ENCODE assay signal across 12 mouse cellular contexts in the genomic region with DNA sequence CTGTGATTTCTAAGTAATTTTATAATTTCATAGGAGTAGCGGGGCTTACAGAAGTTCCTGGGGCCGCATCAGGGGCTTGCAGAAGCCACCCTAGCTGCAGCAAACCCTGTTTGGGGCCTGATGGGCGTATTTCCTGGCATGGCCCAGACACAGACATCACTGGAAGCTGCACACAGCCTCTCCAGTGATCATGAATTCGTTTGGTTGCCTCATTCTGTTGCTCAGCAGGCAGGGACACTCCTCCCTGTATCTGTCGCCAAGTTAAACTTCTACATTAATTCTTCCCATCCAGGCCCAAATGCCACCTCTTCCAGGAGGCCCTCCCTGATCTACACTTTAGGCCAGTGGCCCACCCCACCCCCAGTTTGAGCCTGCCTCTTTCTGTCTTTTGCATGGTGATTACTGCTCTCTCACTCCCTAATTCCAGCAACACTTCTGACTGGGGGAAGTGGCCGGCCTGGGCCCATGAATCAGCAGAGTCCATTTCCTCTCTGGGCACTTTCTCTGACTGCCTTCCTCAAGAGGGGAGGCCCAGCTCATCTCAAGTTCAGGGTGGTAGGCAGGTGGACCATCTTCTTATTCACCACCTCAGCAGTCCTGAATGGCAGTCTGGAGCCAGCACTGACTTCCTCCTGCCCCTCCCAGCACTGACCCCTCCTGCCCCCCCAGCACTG. TPM values are rescaled to one million over a fixed set of nuclear protein-coding genes. Genes with fewer than 3 reads are reported as not detected.
A peak's percentile ranks its signal among the peaks of the same experiment; 100 is the strongest.
DNase-seq lines count a peak whose midpoint lies in the region; ATAC-seq and TF ChIP-seq lines count a peak whose summit lies in the region.
"Had no signal": no experiment of that assay in that cellular context is flagged by ENCODE, and none has a peak within 500 bp of the region (broad histone marks: within the 10 kb centered on the region; RNA-seq: fewer than 3 reads in every experiment).

No protein-coding gene starts in this region.

- no peaks in the 10 kb centered on the region for H3K36me3 ChIP-seq in forebrain, postnatal 0 days (ENCODE audit: insufficient read depth)
- no peaks in the 10 kb centered on the region for H3K36me3 ChIP-seq in forebrain, embryonic 13.5 days (ENCODE audit: poor library complexity, severe bottlenecking)
- no peaks in the 10 kb centered on the region for H3K36me3 ChIP-seq in lung, postnatal 0 days (ENCODE audit: insufficient read depth, low read length)
- H3K36me3 ChIP-seq in intestine, embryonic 15.5 days, result no peaks in the 10 kb centered on the region
- H3K36me3 ChIP-seq in stomach, postnatal 0 days (ENCODE audit: control insufficient read depth, insufficient read depth, low read length), result no peaks in the 10 kb centered on the region

- no peak overlapping the region for H3K9ac ChIP-seq in forebrain, postnatal 0 days
- H3K9ac ChIP-seq in forebrain, embryonic 13.5 days, result no peak overlapping the region
- no peak overlapping the region for H3K9ac ChIP-seq in lung, postnatal 0 days (replicated peaks; ENCODE audit: low read depth)
- no peak overlapping the region for H3K9ac ChIP-seq in intestine, embryonic 15.5 days
- H3K9ac ChIP-seq in stomach, postnatal 0 days (ENCODE audit: low read length), result no peak overlapping the region

- no peak for TF ChIP-seq POLR2A in lung, adult 2 months (IDR thresholded peaks at IDR 0.05; ENCODE audit: borderline replicate concordance, extremely low read depth, low read depth, low read length)

- no peak overlapping the region for H3K4me2 ChIP-seq in forebrain, postnatal 0 days (ENCODE audit: low read depth)
- H3K4me2 ChIP-seq in forebrain, embryonic 13.5 days, result no peak overlapping the region
- H3K4me2 ChIP-seq in lung, postnatal 0 days (replicated peaks; ENCODE audit: low read depth, low read length), result no peak overlapping the region
- H3K4me2 ChIP-seq in intestine, embryonic 15.5 days (replicated peaks), result no peak overlapping the region
- no peak overlapping the region for H3K4me2 ChIP-seq in stomach, postnatal 0 days (replicated peaks; ENCODE audit: low read depth)

- no peak overlapping the region for H3K4me3 ChIP-seq in forebrain, postnatal 0 days (ENCODE audit: low read depth, low read length)
- no peak overlapping the region for H3K4me3 ChIP-seq in forebrain, embryonic 13.5 days
- H3K4me3 ChIP-seq in lung, postnatal 0 days (ENCODE audit: low read depth, low read length), result no peak overlapping the region
- no peak overlapping the region for H3K4me3 ChIP-seq in lung, adult 2 months (replicated peaks; ENCODE audit: extremely low read depth, low read depth, low read length)
- no peak overlapping the region for H3K4me3 ChIP-seq in intestine, embryonic 15.5 days (replicated peaks)
- H3K4me3 ChIP-seq in stomach, postnatal 0 days (ENCODE audit: low read depth, low read length), result no peak overlapping the region

- DNase-seq in forebrain, postnatal 0 days, result no peak
- peak; percentile 59 for DNase-seq in lung, postnatal 0 days (ENCODE audit: low spot score)
- DNase-seq in lung, adult 2 months, result no peak
- no peak for DNase-seq in stomach, postnatal 0 days (ENCODE audit: low spot score)
- DNase-seq in MN1 (ENCODE audit: low spot score), result no peak
- DNase-seq in cerebellum, adult 8-10 months, result no peak
- DNase-seq: adrenal gland, postnatal 36 days; heart, postnatal 10 days; kidney, postnatal 14 days; thymus, postnatal 4 days had no signal

- H3K27ac ChIP-seq in forebrain, postnatal 0 days (ENCODE audit: low read depth, low read length), result no peak overlapping the region
- no peak overlapping the region for H3K27ac ChIP-seq in forebrain, embryonic 13.5 days
- H3K27ac ChIP-seq in lung, postnatal 0 days (ENCODE audit: low read length), result no peak overlapping the region
- H3K27ac ChIP-seq in intestine, embryonic 15.5 days, result peak overlapping the region; percentile 60; the same call in 1 of the 2 replicates
- no peak overlapping the region for H3K27ac ChIP-seq in stomach, postnatal 0 days (replicated peaks)

- no peaks in the 10 kb centered on the region for H3K4me1 ChIP-seq in forebrain, postnatal 0 days (ENCODE audit: insufficient read depth)
- H3K4me1 ChIP-seq in forebrain, embryonic 13.5 days, result peaks cover 5% of the 10 kb centered on the region
- no peaks in the 10 kb centered on the region for H3K4me1 ChIP-seq in lung, postnatal 0 days (ENCODE audit: insufficient read depth, low read depth, low read length)
- H3K4me1 ChIP-seq in lung, adult 2 months (ENCODE audit: control insufficient read depth, insufficient read depth, low read length), result no peaks in the 10 kb centered on the region
- peaks cover 21% of the 10 kb centered on the region for H3K4me1 ChIP-seq in intestine, embryonic 15.5 days (replicated peaks)
- no peaks in the 10 kb centered on the region; the same call in 1 of the 2 replicates for H3K4me1 ChIP-seq in stomach, postnatal 0 days (replicated peaks; ENCODE audit: control insufficient read depth, insufficient read depth)

- 51% methylated on average over 6 of the region's 6 CpGs for WGBS in forebrain, postnatal 0 days
- WGBS in forebrain, embryonic 13.5 days, result 54% methylated on average over 6 of the region's 6 CpGs
- WGBS in lung, postnatal 0 days, result 55% methylated on average over 6 of the region's 6 CpGs
- 58% methylated on average over 6 of the region's 6 CpGs for WGBS in lung, adult 2 months
- 53% methylated on average over 6 of the region's 6 CpGs for WGBS in intestine, embryonic 15.5 days
- WGBS in stomach, postnatal 0 days, result 45% methylated on average over 6 of the region's 6 CpGs

- H3K27me3 ChIP-seq in forebrain, postnatal 0 days (ENCODE audit: insufficient read depth, low read length), result no peaks in the 10 kb centered on the region
- H3K27me3 ChIP-seq in forebrain, embryonic 13.5 days, result no peaks in the 10 kb centered on the region
- H3K27me3 ChIP-seq in lung, postnatal 0 days (replicated peaks; ENCODE audit: insufficient read depth, low read length), result no peaks in the 10 kb centered on the region
- H3K27me3 ChIP-seq in intestine, embryonic 15.5 days (replicated peaks), result no peaks in the 10 kb centered on the region
- no peaks in the 10 kb centered on the region for H3K27me3 ChIP-seq in stomach, postnatal 0 days (ENCODE audit: control insufficient read depth, insufficient read depth, low read length)

- no peaks in the 10 kb centered on the region for H3K9me3 ChIP-seq in forebrain, postnatal 0 days (ENCODE audit: low read length)
- no peaks in the 10 kb centered on the region for H3K9me3 ChIP-seq in forebrain, embryonic 13.5 days (replicated peaks)
- H3K9me3 ChIP-seq in lung, postnatal 0 days (ENCODE audit: low read length), result no peaks in the 10 kb centered on the region
- H3K9me3 ChIP-seq in intestine, embryonic 15.5 days, result no peaks in the 10 kb centered on the region
- H3K9me3 ChIP-seq in stomach, postnatal 0 days (ENCODE audit: control insufficient read depth, low read length), result no peaks in the 10 kb centered on the region

- no peak for TF ChIP-seq CTCF in forebrain, postnatal 0 days (IDR thresholded peaks at IDR 0.05; ENCODE audit: low read depth)
- TF ChIP-seq CTCF in lung, postnatal 0 days (IDR thresholded peaks at IDR 0.05), result no peak
- no peak for TF ChIP-seq CTCF in lung, adult 2 months (IDR thresholded peaks at IDR 0.05; ENCODE audit: insufficient read depth, low read length)
- no peak for TF ChIP-seq CTCF in stomach, postnatal 0 days (IDR thresholded peaks at IDR 0.05; ENCODE audit: low read depth)

- no peak for TF ChIP-seq EP300 in lung, postnatal 0 days (IDR thresholded peaks at IDR 0.05)
- no peak for TF ChIP-seq EP300 in stomach, postnatal 0 days (optimal IDR thresholded peaks at IDR 0.05)

- ATAC-seq in forebrain, postnatal 0 days, result peak; percentile 27; the same call in 1 of the 2 replicates
- no peak for ATAC-seq in forebrain, embryonic 13.5 days
- ATAC-seq in lung, postnatal 0 days, result peak; percentile 20; the same call in 1 of the 2 replicates
- no peak for ATAC-seq in intestine, embryonic 15.5 days
- peak; percentile 11; the same call in 1 of the 2 replicates for ATAC-seq in stomach, postnatal 0 days (ENCODE audit: low FRiP score, low TSS enrichment)

RNA-seq across cellular contexts. Expression of gene Tmem189, which starts 51.0 kb away (rescaled TPM):
- 37.7 and 39.5 TPM in 2 replicates for total RNA-seq in forebrain, postnatal 0 days (2014; rRNA removed)
- 33.7 and 38.4 TPM in 2 replicates for polyA plus RNA-seq in forebrain, postnatal 0 days (2015; fragmentation: Nextera tagmentation; extraction: Ambion mirVana)
- polyA plus RNA-seq in forebrain, embryonic 13.5 days (2015; fragmentation: Nextera tagmentation; extraction: Ambion mirVana), result 22.1 and 24.0 TPM in 2 replicates
- 51.7 and 55.1 TPM in 2 replicates for polyA plus RNA-seq in lung, postnatal 0 days (2015; fragmentation: Nextera tagmentation; extraction: Ambion mirVana)
- polyA plus RNA-seq in lung, adult 2 months (2012; rRNA removed), result 113 and 138 TPM in 2 replicates
- 35.1 and 38.6 TPM in 2 replicates for polyA plus RNA-seq in intestine, embryonic 15.5 days (2015; fragmentation: Nextera tagmentation; extraction: Ambion mirVana)
- 74.6 and 85.7 TPM in 2 replicates for polyA plus RNA-seq in stomach, postnatal 0 days (2015; fragmentation: Nextera tagmentation; extraction: Ambion mirVana)

RNA-seq across cellular contexts. Expression of gene Cebpb, which starts 51.9 kb away (rescaled TPM):
- total RNA-seq in forebrain, postnatal 0 days (2014; rRNA removed), result 4.2 and 5.7 TPM in 2 replicates
- polyA plus RNA-seq in forebrain, postnatal 0 days (2015; fragmentation: Nextera tagmentation; extraction: Ambion mirVana), result 4.3 and 4.5 TPM in 2 replicates
- 0.11 and 0.14 TPM in 2 replicates for polyA plus RNA-seq in forebrain, embryonic 13.5 days (2015; fragmentation: Nextera tagmentation; extraction: Ambion mirVana)
- 108 and 122 TPM in 2 replicates for polyA plus RNA-seq in lung, postnatal 0 days (2015; fragmentation: Nextera tagmentation; extraction: Ambion mirVana)
- 295 and 767 TPM in 2 replicates for polyA plus RNA-seq in lung, adult 2 months (2012; rRNA removed)
- polyA plus RNA-seq in intestine, embryonic 15.5 days (2015; fragmentation: Nextera tagmentation; extraction: Ambion mirVana), result 22.5 and 24.3 TPM in 2 replicates
- 55.0 and 60.2 TPM in 2 replicates for polyA plus RNA-seq in stomach, postnatal 0 days (2015; fragmentation: Nextera tagmentation; extraction: Ambion mirVana)

Comparison
In these comparisons a context has a peak if more than half of its experiments do, and no peak if none do; other contexts are left out.
1. ATAC-seq: peak in forebrain, postnatal 0 days (single experiment), lung, postnatal 0 days (single experiment) and stomach, postnatal 0 days (single experiment); none in forebrain, embryonic 13.5 days (single experiment) and intestine, embryonic 15.5 days (single experiment).